Mouse (Mus musculus) intestine, embryonic 16.5 days (tissue): Measurements from ENCODE around the gene Nub1. TPM values are rescaled to one million over a fixed set of nuclear protein-coding genes. Genes with fewer than 3 reads are reported as not detected.
A peak's percentile ranks its signal among the peaks of the same experiment; 100 is the strongest.

Experiments
- ATAC-seq: fragments of 200-750 bp; cut with Nextera tagmentation; 2 replicates; pipeline ENCODE4 v1.8.0; 2017; ENCODE audit warnings: moderate TSS enrichment, moderate library complexity
- H3K27ac ChIP-seq: fragments of 300-500 bp; sonication (generic); 2 replicates; pipeline ENCODE4 v1.5.1; 2014; ENCODE audit warnings: mild to moderate bottlenecking, low read length
- H3K27me3 ChIP-seq: fragments of 300-500 bp; sonication (generic); replicated peaks from 2 replicates; pipeline ENCODE4 v1.6.1; 2014; ENCODE audit warnings: low read length, control low read depth, mixed read lengths; ENCODE audit not compliant: control insufficient read depth, insufficient read depth
- H3K36me3 ChIP-seq: fragments of 300-500 bp; sonication (generic); 2 replicates; pipeline ENCODE4 v1.6.1; 2014; ENCODE audit warnings: low read length, control low read depth; ENCODE audit not compliant: control insufficient read depth, insufficient read depth
- H3K4me1 ChIP-seq: fragments of 300-500 bp; sonication (generic); 2 replicates; pipeline ENCODE4 v1.6.1; 2014; ENCODE audit warnings: low read length, control low read depth, mixed read lengths; ENCODE audit not compliant: control insufficient read depth, insufficient read depth
- H3K4me2 ChIP-seq: fragments of 300-500 bp; sonication (generic); 2 replicates; pipeline ENCODE4 v1.6.1; 2014; ENCODE audit warnings: low read depth, low read length, control low read depth
- H3K4me3 ChIP-seq: fragments of 300-500 bp; sonication (generic); 2 replicates; pipeline ENCODE4 v1.5.1; 2014; ENCODE audit warnings: mild to moderate bottlenecking, low read length
- H3K9ac ChIP-seq: fragments of 300-500 bp; sonication (generic); 2 replicates; pipeline ENCODE4 v1.6.1; 2014; ENCODE audit warnings: low read depth, low read length
- H3K9me3 ChIP-seq: fragments of 300-500 bp; sonication (generic); 2 replicates; pipeline ENCODE4 v1.6.1; 2016; ENCODE audit warnings: low read length, control low read depth; ENCODE audit not compliant: control insufficient read depth
- WGBS: fragments of 180-500 bp; shearing (Covaris S2); extraction: QIAGEN DNeasy Blood & Tissue Kit; methylation state at CpG from one replicate; pipeline ENCODE4 v1.1.7; 2014; 5-methylcytosine and 5-hydroxymethylcytosine counted together
- polyA plus RNA-seq: library from polyadenylated mRNA; unstranded; fragments of >200 nt; fragmentation: Nextera tagmentation; extraction: Ambion mirVana; gene quantifications from 2 replicates; pipeline ENCODE4 v1.2.1, GENCODE M21; 2015

The Nub1 gene
- polyA plus RNA-seq: 26.7 and 28.1 TPM in 2 replicates

DNA sequence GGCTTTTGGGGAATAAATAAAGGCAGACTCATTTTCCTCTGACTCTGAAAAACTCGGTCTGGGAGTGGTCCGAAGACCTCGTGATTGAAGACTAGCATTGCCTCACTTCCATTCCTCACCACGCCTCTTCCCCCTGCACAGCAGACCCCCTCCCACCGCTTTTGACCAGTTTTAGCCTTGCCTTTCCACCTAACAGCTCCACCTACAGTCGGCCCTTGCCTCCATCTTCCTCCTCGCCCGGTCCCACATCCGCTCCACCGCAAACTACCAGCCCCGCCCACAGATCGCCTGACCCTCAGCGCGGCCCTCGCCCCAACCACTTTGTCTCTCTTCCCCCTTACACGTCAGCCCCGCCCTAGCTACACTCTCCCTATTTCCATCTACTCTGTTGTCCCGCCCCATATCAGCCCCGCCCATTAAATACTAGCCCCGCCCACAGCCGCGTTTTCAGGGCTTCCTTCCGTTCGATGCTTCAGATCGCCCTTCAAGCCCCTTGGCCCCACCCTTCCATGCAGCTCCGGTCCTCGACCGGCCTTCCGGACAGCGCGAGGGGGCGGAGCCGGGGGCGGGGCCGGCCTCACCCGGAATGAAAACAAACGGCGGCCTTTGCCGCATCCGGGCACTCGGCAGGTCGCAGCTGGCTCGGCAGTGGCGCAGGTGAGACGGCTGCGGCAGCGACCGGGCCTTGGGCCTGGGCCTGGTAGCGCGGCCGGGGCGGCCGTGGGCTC lies at the start of gene Nub1:
Nub1 (plus strand) TSS at position 167 of the 728 bp plus-strand sequence.
- H3K27ac ChIP-seq: peak within 1 kb of the TSS; percentile 99
- H3K4me1 ChIP-seq: peaks cover 12% of the 10 kb centered on the region
- H3K4me3 ChIP-seq: peak within 1 kb of the TSS; percentile 98
- peak within 1 kb of the TSS; percentile 78 for H3K4me2 ChIP-seq
- H3K27me3 ChIP-seq: no peaks in the 10 kb centered on the region
- H3K9ac ChIP-seq: peak within 1 kb of the TSS; percentile 77
- no peaks in the 10 kb centered on the region for H3K9me3 ChIP-seq
- peaks cover 6% of the 10 kb centered on the region; the same call in 1 of the 2 replicates for H3K36me3 ChIP-seq
- WGBS: under 1% methylated on average over 53 of the region's 53 CpGs
- ATAC-seq: peak; percentile 99

DNA sequence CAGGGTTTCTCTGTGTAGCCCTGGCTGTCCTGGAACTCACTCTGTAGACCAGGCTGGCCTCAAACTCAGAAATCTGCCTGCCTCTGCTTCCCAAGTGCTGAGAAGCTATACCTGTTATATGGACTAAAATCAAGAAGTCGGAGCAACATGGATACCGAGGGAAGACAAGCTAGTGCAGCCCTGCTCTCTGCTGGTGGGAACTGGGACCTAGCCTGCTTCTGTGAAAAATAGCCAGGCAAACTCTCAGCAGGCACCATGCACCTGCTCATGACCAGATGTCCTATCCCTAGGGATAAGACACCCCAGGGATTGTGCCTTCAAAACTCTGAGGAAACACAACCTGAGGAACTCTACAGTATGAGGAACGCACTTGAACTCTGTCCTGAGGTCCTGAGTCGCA lies 48.3 kb upstream of the Nub1 start:
- Histone ChIP-seq H3K27me3 (no peaks in the 10 kb centered on the region), H3K27ac (no peak overlapping the region), H3K4me3 (no peak overlapping the region), H3K9me3 (no peaks in the 10 kb centered on the region), H3K4me1 (peaks cover 3% of the 10 kb centered on the region; the same call in 1 of the 2 replicates), H3K36me3 (no peaks in the 10 kb centered on the region), H3K9ac (no peak overlapping the region), H3K4me2 (no peak overlapping the region)
- WGBS: 82% methylated on average over 4 of the region's 4 CpGs
- no peak for ATAC-seq

- no peak overlapping the region for H3K4me3 ChIP-seq
- no peaks in the 10 kb centered on the region for H3K9me3 ChIP-seq
- H3K36me3 ChIP-seq: no peaks in the 10 kb centered on the region
- no peak for ATAC-seq
- H3K4me2 ChIP-seq: no peak overlapping the region
- no peaks in the 10 kb centered on the region for H3K27me3 ChIP-seq
- WGBS: 56% methylated on average over 6 of the region's 6 CpGs
- peaks cover 3% of the 10 kb centered on the region; the same call in 1 of the 2 replicates for H3K4me1 ChIP-seq
- H3K27ac ChIP-seq: no peak overlapping the region
- H3K9ac ChIP-seq: no peak overlapping the region
Observed at GRCm38 (mm10) chr5:24638131-24638530, 47.2 kb upstream of the Nub1 start.

DNA sequence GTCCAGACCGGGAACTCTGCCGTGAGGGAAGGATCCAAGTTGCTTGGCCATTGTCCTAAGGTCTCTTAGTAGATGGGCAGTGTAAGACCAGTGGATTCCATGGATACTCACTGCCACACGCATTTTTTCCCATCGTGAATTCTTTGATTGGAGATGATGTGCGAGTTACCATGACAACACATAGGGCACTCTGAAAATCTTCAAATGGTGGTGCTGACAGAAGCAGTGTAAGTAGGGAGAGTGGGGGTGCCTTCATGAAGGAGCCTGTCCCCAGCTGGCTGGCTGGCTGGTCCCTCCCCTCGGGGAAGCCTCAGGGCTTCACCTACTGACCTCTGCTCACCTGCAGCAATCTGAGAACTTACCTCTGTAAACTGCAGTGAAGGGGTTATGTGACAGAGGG lies 46.3 kb upstream of the Nub1 start:
- H3K4me3 ChIP-seq: no peak overlapping the region
- H3K27ac ChIP-seq: no peak overlapping the region
- WGBS: 64% methylated on average over 6 of the region's 6 CpGs
- H3K9ac ChIP-seq: no peak overlapping the region
- peaks cover 3% of the 10 kb centered on the region; the same call in 1 of the 2 replicates for H3K4me1 ChIP-seq
- H3K9me3 ChIP-seq: no peaks in the 10 kb centered on the region
- H3K27me3 ChIP-seq: no peaks in the 10 kb centered on the region
- no peaks in the 10 kb centered on the region for H3K36me3 ChIP-seq
- H3K4me2 ChIP-seq: no peak overlapping the region
- ATAC-seq: no peak

DNA sequence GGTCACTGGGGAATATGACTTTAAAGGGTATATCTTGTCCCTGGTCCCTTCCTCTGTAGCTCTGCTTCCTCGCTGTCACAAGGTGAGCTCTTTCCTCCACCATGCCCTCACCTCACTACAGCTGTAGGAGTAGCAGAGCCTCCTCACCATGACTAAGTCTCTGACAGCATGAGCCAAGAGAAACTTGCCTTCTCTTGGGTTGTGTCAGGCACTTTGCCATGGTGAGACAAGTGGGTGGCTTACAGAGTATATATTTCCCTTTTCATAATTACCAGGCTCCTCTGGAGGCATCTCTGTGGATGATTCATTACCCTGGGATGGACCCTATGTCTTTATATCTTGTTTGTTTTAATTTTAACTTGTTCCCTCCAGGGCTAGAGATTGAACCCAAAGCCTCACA lies 39.9 kb upstream of the Nub1 start:
- 78% methylated on average over 1 of the region's 1 CpGs for WGBS

GRCm38 (mm10) chr5:24649231-24649630 lies 36.1 kb upstream of the Nub1 start:
- Histone ChIP-seq H3K9me3 (no peaks in the 10 kb centered on the region), H3K4me1 (peaks cover 4% of the 10 kb centered on the region), H3K36me3 (no peaks in the 10 kb centered on the region), H3K4me3 (no peak overlapping the region), H3K4me2 (no peak overlapping the region), H3K27ac (no peak overlapping the region), H3K27me3 (no peaks in the 10 kb centered on the region), H3K9ac (no peak overlapping the region)
- WGBS: 60% methylated on average over 4 of the region's 4 CpGs
- no peak for ATAC-seq

More for the DNA sequence above, 39.9 kb upstream of the Nub1 start:
- Histone ChIP-seq H3K36me3 (no peaks in the 10 kb centered on the region), H3K9me3 (no peaks in the 10 kb centered on the region), H3K9ac (no peak overlapping the region), H3K27me3 (no peaks in the 10 kb centered on the region), H3K4me2 (no peak overlapping the region), H3K4me1 (no peaks in the 10 kb centered on the region), H3K4me3 (no peak overlapping the region), H3K27ac (no peak overlapping the region)
- ATAC-seq: no peak

DNA sequence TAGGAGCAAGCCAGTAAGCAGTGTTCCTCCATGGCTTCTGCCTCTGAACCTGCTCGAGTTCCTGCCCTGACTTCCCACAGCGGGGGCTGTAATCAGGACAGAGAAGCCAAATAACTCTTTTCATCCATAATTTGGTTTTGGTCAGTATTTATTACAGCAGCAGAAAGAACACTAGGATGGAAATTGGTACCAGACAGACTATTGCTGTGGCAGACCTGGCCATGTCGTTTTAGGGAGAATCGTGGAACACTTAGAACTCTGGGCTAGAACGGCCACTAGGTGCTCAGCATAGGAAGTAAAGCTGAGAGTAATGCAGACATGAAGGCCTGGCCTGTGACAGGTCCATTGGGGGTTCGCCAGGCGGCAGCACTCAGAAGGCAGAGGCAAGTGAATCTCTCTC lies 35.6 kb upstream of the Nub1 start:
- 71% methylated on average over 7 of the region's 7 CpGs for WGBS
- H3K9me3 ChIP-seq: no peaks in the 10 kb centered on the region
- H3K9ac ChIP-seq: no peak overlapping the region
- no peak for ATAC-seq
- no peak overlapping the region for H3K4me3 ChIP-seq
- no peaks in the 10 kb centered on the region for H3K27me3 ChIP-seq
- no peak overlapping the region for H3K27ac ChIP-seq
- peaks cover 4% of the 10 kb centered on the region for H3K4me1 ChIP-seq
- no peaks in the 10 kb centered on the region for H3K36me3 ChIP-seq
- H3K4me2 ChIP-seq: no peak overlapping the region

DNA sequence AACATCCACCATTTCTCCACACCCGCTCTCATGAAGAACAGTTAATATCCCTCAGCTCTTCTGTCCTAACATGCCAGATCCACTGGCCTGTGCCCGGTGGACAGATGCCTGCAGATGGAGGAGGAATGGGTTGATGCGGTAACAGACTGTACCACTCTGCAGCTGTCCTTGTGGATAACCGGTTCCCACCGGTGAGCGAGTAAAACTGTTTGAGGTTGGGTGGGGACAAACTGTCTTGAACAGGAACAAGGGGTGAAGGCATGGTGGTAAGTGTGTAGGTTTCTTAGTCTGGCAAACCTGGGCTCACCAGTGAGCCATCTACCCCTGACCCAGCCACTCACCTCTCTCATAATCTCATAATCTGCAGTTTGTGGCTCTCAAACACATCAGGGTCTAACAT lies 34.0 kb upstream of the Nub1 start:
- H3K4me3 ChIP-seq: no peak overlapping the region
- H3K36me3 ChIP-seq: no peaks in the 10 kb centered on the region
- no peak overlapping the region for H3K9ac ChIP-seq
- 81% methylated on average over 6 of the region's 6 CpGs for WGBS
- no peak overlapping the region for H3K4me2 ChIP-seq
- H3K9me3 ChIP-seq: no peaks in the 10 kb centered on the region
- peaks cover 4% of the 10 kb centered on the region for H3K4me1 ChIP-seq
- H3K27me3 ChIP-seq: no peaks in the 10 kb centered on the region
- ATAC-seq: no peak
- H3K27ac ChIP-seq: no peak overlapping the region

DNA sequence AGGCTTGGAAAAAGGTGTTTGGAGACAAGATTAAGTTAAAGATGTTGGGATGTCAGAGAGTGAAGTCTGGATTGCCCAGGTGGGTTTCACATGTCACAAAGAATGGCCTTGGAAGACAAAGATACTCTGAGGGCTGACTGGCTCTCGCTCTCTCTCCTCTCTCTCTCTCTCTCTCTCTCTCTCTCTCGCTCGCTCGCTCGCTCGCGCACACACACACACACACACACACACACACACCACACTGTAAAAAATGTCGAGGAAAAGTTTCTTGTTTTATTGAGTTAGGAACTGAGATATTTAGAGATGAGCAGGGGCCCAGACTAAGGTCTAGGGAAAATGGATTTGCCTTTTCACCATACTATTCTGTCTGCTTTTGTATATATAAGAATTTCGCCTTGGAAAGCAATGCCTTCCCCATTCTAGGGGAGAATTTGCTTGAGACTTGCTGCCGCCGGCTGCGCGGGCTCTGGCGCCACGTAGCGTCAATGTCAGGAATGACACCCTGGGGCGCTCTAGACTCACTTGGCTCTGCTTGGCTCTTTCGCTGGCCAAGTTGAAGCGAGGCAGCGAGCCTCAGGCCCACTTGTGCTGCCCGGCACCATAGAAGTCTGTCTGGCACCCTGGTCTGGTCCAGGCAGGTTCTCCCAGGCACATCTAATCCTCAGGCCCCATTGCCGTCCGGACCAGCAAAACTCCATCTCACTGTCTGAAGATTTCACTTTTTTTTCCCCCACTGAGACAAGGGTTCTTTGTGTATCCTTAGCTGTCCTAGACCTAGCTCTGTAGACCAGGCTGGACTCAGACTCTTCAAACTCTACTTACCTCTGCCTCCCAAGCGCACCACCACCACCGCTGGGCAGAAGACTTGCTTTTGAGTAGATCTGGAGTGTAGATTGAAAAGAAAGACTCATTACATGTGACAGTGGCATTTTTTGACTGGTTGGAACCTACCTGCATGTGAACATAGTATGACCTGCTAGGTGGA lies 33.3 kb upstream of the Nub1 start:
- ATAC-seq: peak; percentile 70
- H3K27ac ChIP-seq: no peak overlapping the region
- H3K9ac ChIP-seq: no peak overlapping the region
- 31% methylated on average over 25 of the region's 25 CpGs for WGBS
- no peak overlapping the region for H3K4me2 ChIP-seq
- H3K36me3 ChIP-seq: no peaks in the 10 kb centered on the region
- H3K4me1 ChIP-seq: peaks cover 4% of the 10 kb centered on the region
- H3K4me3 ChIP-seq: no peak overlapping the region
- no peaks in the 10 kb centered on the region for H3K27me3 ChIP-seq
- H3K9me3 ChIP-seq: no peaks in the 10 kb centered on the region
